Mouse (Mus musculus) heart, postnatal 0 days (tissue): ENCODE measurements at regions not wholly inside any gene's neighbourhood (a gene's known extent, or its start where the extent isn't known, plus 50 kb on each side); places are given as distances from the start of the nearest gene placed in this dataset.

Experiments used
- ATAC-seq: fragments of 200-750 bp; cut with Nextera tagmentation; 2 replicates; pipeline ENCODE4 v1.8.0; 2017; ENCODE audit warnings: low read depth, moderate number of reproducible peaks, moderate library complexity; ENCODE audit not compliant: insufficient read depth
- DNase-seq: peaks from one replicate; pipeline ENCODE4 v3.0.0-alpha.2; 2016; ENCODE audit warnings: low spot score
- H3K27ac ChIP-seq: fragments of 300-500 bp; sonication (generic); 2 replicates; pipeline ENCODE4 v1.5.1; 2014; ENCODE audit warnings: low read depth, mild to moderate bottlenecking
- H3K27me3 ChIP-seq: fragments of 300-500 bp; sonication (generic); 2 replicates; pipeline ENCODE4 v1.6.1; 2014; ENCODE audit warnings: low read length, mixed read lengths; ENCODE audit not compliant: control insufficient read depth, insufficient read depth
- H3K36me3 ChIP-seq: fragments of 300-500 bp; sonication (generic); replicated peaks from 2 replicates; pipeline ENCODE4 v1.6.1; 2014; ENCODE audit warnings: low read length, mixed read lengths; ENCODE audit not compliant: control insufficient read depth, insufficient read depth
- H3K4me1 ChIP-seq: fragments of 300-500 bp; sonication (generic); 2 replicates; pipeline ENCODE4 v1.6.1; 2014; ENCODE audit warnings: antibody characterized with exemption; ENCODE audit not compliant: control insufficient read depth, insufficient read depth
- H3K4me2 ChIP-seq: fragments of 300-500 bp; sonication (generic); 2 replicates; pipeline ENCODE4 v1.6.1; 2014; ENCODE audit warnings: low read depth, mild to moderate bottlenecking, low read length, moderate library complexity
- H3K4me3 ChIP-seq: fragments of 300-500 bp; sonication (generic); 2 replicates; pipeline ENCODE4 v1.5.1; 2014; ENCODE audit warnings: low read depth, low read length
- H3K9ac ChIP-seq: fragments of 300-500 bp; sonication (generic); replicated peaks from 2 replicates; pipeline ENCODE4 v1.6.1; 2014; ENCODE audit warnings: low read depth, low read length, mixed read lengths
- H3K9me3 ChIP-seq: fragments of 300-500 bp; sonication (generic); replicated peaks from 2 replicates; pipeline ENCODE4 v1.6.1; 2016; ENCODE audit warnings: low read length; ENCODE audit not compliant: control insufficient read depth
- CTCF ChIP-seq: IDR thresholded peaks from 2 replicates; pipeline ENCODE4 v1.5.1; 2016; ENCODE audit warnings: antibody characterized with exemption, control low read depth, low read depth
- EP300 ChIP-seq: IDR thresholded peaks from 2 replicates; pipeline ENCODE4 v1.6.1; 2016; ENCODE audit warnings: antibody characterized with exemption, low read depth
- WGBS: fragments of 180-500 bp; shearing (Covaris S2); extraction: QIAGEN DNeasy Blood & Tissue Kit; methylation state at CpG from one replicate; pipeline ENCODE4 v1.1.7; 2014; 5-methylcytosine and 5-hydroxymethylcytosine counted together

GRCm38 (mm10) chr2:133717076-133717475 is 165.1 kb downstream of the Bmp2 start:
- ATAC-seq (no peak), DNase-seq (no peak)
- TF ChIP-seq EP300 (no peak), CTCF (no peak)
- no peaks in the 10 kb centered on the region for H3K27me3 ChIP-seq
- no peak overlapping the region for H3K9ac ChIP-seq
- 75% methylated on average over 2 of the region's 2 CpGs for WGBS
- no peak overlapping the region for H3K4me2 ChIP-seq
- H3K4me3 ChIP-seq: no peak overlapping the region
- H3K36me3 ChIP-seq: no peaks in the 10 kb centered on the region
- H3K9me3 ChIP-seq: no peaks in the 10 kb centered on the region
- no peaks in the 10 kb centered on the region for H3K4me1 ChIP-seq
- no peak overlapping the region for H3K27ac ChIP-seq

- no peaks in the 10 kb centered on the region for H3K4me1 ChIP-seq
- H3K27me3 ChIP-seq: no peaks in the 10 kb centered on the region
- no peaks in the 10 kb centered on the region for H3K9me3 ChIP-seq
- H3K4me2 ChIP-seq: no peak overlapping the region
- no peaks in the 10 kb centered on the region for H3K36me3 ChIP-seq
- WGBS: 62% methylated on average over 7 of the region's 7 CpGs
- DNase-seq (no peak), ATAC-seq (no peak)
- H3K27ac ChIP-seq: no peak overlapping the region
- TF ChIP-seq CTCF (peak; percentile 7; the same call in 1 of the 2 replicates), EP300 (no peak)
- no peak overlapping the region for H3K9ac ChIP-seq
- H3K4me3 ChIP-seq: no peak overlapping the region
Measured at GRCm38 (mm10) chr2:133724310-133724709, 172.4 kb downstream of the Bmp2 start.

DNA sequence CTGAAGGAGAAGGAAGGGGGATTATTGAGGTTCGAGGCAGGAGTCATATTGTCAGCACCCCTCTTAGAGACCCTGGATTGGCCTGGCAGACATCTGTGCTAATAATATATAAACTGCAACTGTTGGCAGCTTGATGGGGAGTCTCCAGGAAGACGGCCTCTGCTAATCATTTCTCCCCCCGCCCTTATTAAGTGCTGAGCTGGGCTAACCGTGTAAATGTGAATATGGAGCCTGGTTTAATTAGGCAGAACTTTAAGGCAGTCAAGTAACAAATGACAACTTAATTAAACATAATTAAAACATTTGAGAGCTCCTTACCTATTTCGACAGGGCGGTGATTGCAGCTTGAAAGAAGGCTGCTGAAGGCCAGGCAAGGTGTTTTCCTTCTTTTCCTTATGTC is 172.8 kb downstream of the Bmp2 start:
- no peak for TF ChIP-seq EP300
- no peak for TF ChIP-seq CTCF
- Histone ChIP-seq H3K4me1 (no peaks in the 10 kb centered on the region), H3K4me3 (no peak overlapping the region), H3K27ac (no peak overlapping the region), H3K27me3 (no peaks in the 10 kb centered on the region), H3K9ac (no peak overlapping the region), H3K9me3 (no peaks in the 10 kb centered on the region), H3K36me3 (no peaks in the 10 kb centered on the region), H3K4me2 (no peak overlapping the region)
- DNase-seq (no peak), ATAC-seq (no peak)
- WGBS: 53% methylated on average over 6 of the region's 6 CpGs

GRCm38 (mm10) chr2:133734469-133735225 is 182.7 kb downstream of the Bmp2 start:
- Histone ChIP-seq H3K27ac (no peak overlapping the region), H3K27me3 (no peaks in the 10 kb centered on the region), H3K4me2 (no peak overlapping the region), H3K4me3 (no peak overlapping the region), H3K9me3 (no peaks in the 10 kb centered on the region), H3K9ac (no peak overlapping the region), H3K4me1 (no peaks in the 10 kb centered on the region), H3K36me3 (no peaks in the 10 kb centered on the region)
- DNase-seq: no peak
- no peak for ATAC-seq
- no peak for TF ChIP-seq CTCF
- TF ChIP-seq EP300: no peak
- WGBS: 70% methylated on average over 9 of the region's 9 CpGs

- H3K27me3 ChIP-seq: no peaks in the 10 kb centered on the region
- TF ChIP-seq CTCF: no peak
- no peak for TF ChIP-seq EP300
- no peak for ATAC-seq
- 76% methylated on average over 10 of the region's 10 CpGs for WGBS
- H3K4me3 ChIP-seq: no peak overlapping the region
- H3K9me3 ChIP-seq: no peaks in the 10 kb centered on the region
- H3K9ac ChIP-seq: no peak overlapping the region
- no peak for DNase-seq
- H3K27ac ChIP-seq: no peak overlapping the region
- H3K4me2 ChIP-seq: no peak overlapping the region
- no peaks in the 10 kb centered on the region for H3K4me1 ChIP-seq
- H3K36me3 ChIP-seq: no peaks in the 10 kb centered on the region
Measured at GRCm38 (mm10) chr2:133738839-133739430, 187.0 kb downstream of the Bmp2 start.
